Mouse (Mus musculus): ENCODE results near the gene Manbal.

DNA sequence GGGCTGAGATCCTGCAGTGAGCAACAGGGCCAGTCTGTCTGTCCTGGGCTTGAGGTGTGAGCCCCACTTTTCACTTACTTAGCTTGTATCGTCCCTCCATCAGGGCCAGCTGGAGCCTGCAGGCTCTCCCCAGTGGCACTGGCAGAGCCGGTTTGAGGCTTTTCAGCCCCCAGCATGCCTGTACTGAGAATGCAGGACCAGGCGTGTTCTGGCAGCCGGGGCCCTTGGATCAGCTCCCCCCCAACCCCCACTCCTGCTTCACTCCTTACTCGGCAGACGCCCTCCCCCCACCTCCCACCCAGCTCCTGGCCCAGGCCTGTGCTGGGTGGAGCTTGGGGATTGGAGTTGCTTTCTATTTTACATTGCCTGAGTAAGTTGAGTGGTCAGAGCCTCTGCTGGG is 67.1 kb downstream of the Manbal start:
- TF ChIP-seq POLR2A (IDR thresholded peaks at IDR 0.05; ENCODE audit: extremely low read depth, insufficient read depth, low read length) (no peak), CTCF (IDR thresholded peaks at IDR 0.05; ENCODE audit: extremely low read depth, insufficient read depth, low read length) (no peak)
